7 mouse cellular contexts compared by ENCODE assay signal in genomic region chr12:108994436-108995031, GRCm38 (mm10).
DNase-seq lines count a peak whose midpoint lies in the region; ATAC-seq and TF ChIP-seq lines count a peak whose summit lies in the region.

No protein-coding gene starts in this region.

- H3K9ac ChIP-seq in hindbrain, postnatal 0 days (replicated peaks; ENCODE audit: low read length), result no peak overlapping the region
- H3K9ac ChIP-seq in limb, embryonic 12.5 days (replicated peaks), result no peak overlapping the region
- H3K9ac ChIP-seq in midbrain, embryonic 14.5 days (replicated peaks; ENCODE audit: low read length), result no peak overlapping the region; the same call in 1 of the 2 replicates

- peak; percentile 24 for TF ChIP-seq CTCF in hindbrain, postnatal 0 days (IDR thresholded peaks at IDR 0.05; ENCODE audit: low read depth)

- WGBS in hindbrain, postnatal 0 days, result 13% methylated on average over 19 of the region's 19 CpGs
- 3% methylated on average over 19 of the region's 19 CpGs for WGBS in limb, embryonic 12.5 days
- WGBS in midbrain, embryonic 14.5 days, result 17% methylated on average over 19 of the region's 19 CpGs

- H3K4me2 ChIP-seq in hindbrain, postnatal 0 days (ENCODE audit: low read depth, low read length), result peak overlapping the region; percentile 13; the same call in 1 of the 2 replicates
- peak overlapping the region; percentile 54 for H3K4me2 ChIP-seq in limb, embryonic 12.5 days
- no peak overlapping the region for H3K4me2 ChIP-seq in midbrain, embryonic 14.5 days (ENCODE audit: low read length)

- peak; percentile 69; the same call in 1 of the 2 replicates for ATAC-seq in hindbrain, postnatal 0 days
- peak; percentile 71; the same call in 1 of the 2 replicates for ATAC-seq in limb, embryonic 12.5 days (ENCODE audit: insufficient number of reproducible peaks, insufficient read depth, low FRiP score, low TSS enrichment, low read depth)
- no peak for ATAC-seq in midbrain, embryonic 14.5 days (ENCODE audit: low FRiP score, low TSS enrichment)

- no peaks in the 10 kb centered on the region for H3K9me3 ChIP-seq in hindbrain, postnatal 0 days (ENCODE audit: low read length)
- no peaks in the 10 kb centered on the region for H3K9me3 ChIP-seq in limb, embryonic 12.5 days
- no peaks in the 10 kb centered on the region for H3K9me3 ChIP-seq in midbrain, embryonic 14.5 days (ENCODE audit: control insufficient read depth, low read length)

- H3K4me1 ChIP-seq in hindbrain, postnatal 0 days (ENCODE audit: insufficient read depth, low read length), result no peaks in the 10 kb centered on the region
- H3K4me1 ChIP-seq in limb, embryonic 12.5 days (replicated peaks), result peaks cover 15% of the 10 kb centered on the region
- H3K4me1 ChIP-seq in midbrain, embryonic 14.5 days (ENCODE audit: control insufficient read depth, insufficient read depth, low read length), result peaks cover 7% of the 10 kb centered on the region

- no peaks in the 10 kb centered on the region for H3K36me3 ChIP-seq in hindbrain, postnatal 0 days (ENCODE audit: insufficient read depth, low read length)
- no peaks in the 10 kb centered on the region for H3K36me3 ChIP-seq in limb, embryonic 12.5 days
- no peaks in the 10 kb centered on the region for H3K36me3 ChIP-seq in midbrain, embryonic 14.5 days (ENCODE audit: control insufficient read depth, insufficient read depth, low read length)

- H3K27me3 ChIP-seq in hindbrain, postnatal 0 days (ENCODE audit: insufficient read depth, low read length), result no peaks in the 10 kb centered on the region
- 0 out of 2 replicates have a peak, but pooled peaks cover 6% of the 10 kb centered on the region for H3K27me3 ChIP-seq in limb, embryonic 12.5 days
- H3K27me3 ChIP-seq in midbrain, embryonic 14.5 days (ENCODE audit: control insufficient read depth, insufficient read depth, low read length), result no peaks in the 10 kb centered on the region

- H3K4me3 ChIP-seq in hindbrain, postnatal 0 days (ENCODE audit: low read length), result no peak overlapping the region
- H3K4me3 ChIP-seq in limb, embryonic 12.5 days (replicated peaks), result peak overlapping the region; percentile 23
- H3K4me3 ChIP-seq in midbrain, embryonic 14.5 days (replicated peaks; ENCODE audit: low read depth, low read length), result no peak overlapping the region

- DNase-seq in ZHBTc4 (ENCODE audit: low read depth, low spot score), result peak; percentile 64
- DNase-seq in c-Kit-positive CD71-positive TER-119-negative erythroid progenitor cells, embryonic 14.5 days (ENCODE audit: low read depth), result peak; percentile 44
- peak; percentile 62 for DNase-seq in gastrocnemius, postnatal 25 days
- peak; percentile 76 for DNase-seq in hindbrain, postnatal 0 days (ENCODE audit: low spot score)
- DNase-seq in midbrain, embryonic 14.5 days, result peak; percentile 71
- DNase-seq in spleen, postnatal 36 days (ENCODE audit: low spot score in 2 of 2), result peak; percentile 67 to 68

- no peak overlapping the region for H3K27ac ChIP-seq in hindbrain, postnatal 0 days
- no peak overlapping the region for H3K27ac ChIP-seq in limb, embryonic 12.5 days
- no peak overlapping the region for H3K27ac ChIP-seq in midbrain, embryonic 14.5 days (replicated peaks; ENCODE audit: low read depth, low read length)
